Mouse (Mus musculus): ENCODE data around the gene Nbas.

DNA sequence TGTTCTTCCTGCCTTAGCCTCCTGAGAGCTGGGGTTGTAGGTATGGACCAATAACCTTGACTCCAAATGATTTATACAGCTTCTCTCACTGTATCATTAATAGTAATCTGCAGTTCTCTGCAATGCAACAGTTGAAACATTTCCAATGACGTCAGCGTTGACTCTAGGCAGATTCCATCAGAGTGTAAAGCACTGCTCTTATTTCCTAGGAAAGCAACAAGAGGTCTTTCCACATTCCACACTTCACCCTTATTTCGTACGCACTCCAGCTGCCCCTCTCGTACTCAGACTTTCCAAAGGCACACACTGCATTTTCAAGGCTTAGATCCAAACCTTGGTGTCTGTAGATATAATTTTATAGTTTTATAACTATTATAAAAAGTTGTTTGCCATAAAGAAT lies 73.6 kb downstream of the Nbas start:
- TF ChIP-seq CTCF (IDR thresholded peaks at IDR 0.05; ENCODE audit: insufficient read depth, low read depth, low read length), result no peak
- TF ChIP-seq POLR2A (IDR thresholded peaks at IDR 0.05; ENCODE audit: insufficient read depth, low read depth, low read length), result no peak

Measured in olfactory bulb, adult 2 months (tissue).